Mouse (Mus musculus) E14TG2a.4 (cell line): ENCODE results near the gene Gm42372.

Experiments used
- CTCF ChIP-seq: conservative IDR thresholded peaks from 2 replicates; pipeline ENCODE4 v1.5.1; 2014; ENCODE audit warnings: low read length
- NANOG ChIP-seq: IDR thresholded peaks from 2 replicates; pipeline ENCODE4 v1.6.1; 2014; ENCODE audit warnings: borderline replicate concordance, low read length, mixed read lengths
- POU5F1 ChIP-seq: IDR thresholded peaks from 2 replicates; pipeline ENCODE4 v1.6.1; 2014; ENCODE audit warnings: low read length, borderline replicate concordance

DNA sequence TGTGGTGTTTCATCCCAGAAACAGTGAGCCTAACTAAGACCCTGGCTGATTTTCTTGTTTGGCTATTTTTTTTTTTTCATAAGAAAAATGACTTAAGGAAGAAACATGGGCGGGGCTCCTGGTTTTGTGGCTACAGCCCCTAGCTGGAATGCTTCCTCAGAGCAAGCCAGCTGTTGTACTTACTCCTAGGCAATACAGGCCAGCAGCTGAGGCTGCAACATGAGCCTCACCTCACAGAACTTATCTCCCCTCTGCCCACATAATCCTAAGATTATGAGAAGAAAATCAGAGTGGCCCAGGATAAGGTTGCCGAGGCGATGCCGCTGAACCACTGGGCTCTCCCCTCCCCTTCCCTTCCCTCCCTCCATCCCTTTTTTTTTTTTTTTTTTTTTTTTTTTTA lies 27.2 kb upstream of the Gm42372 start:
- TF ChIP-seq CTCF, result no peak
- no peak for TF ChIP-seq NANOG
- no peak for TF ChIP-seq POU5F1
